Mouse (Mus musculus) erythroblast, embryonic 14.5 days (primary cell): ENCODE data around the gene Lsm3. TPM values are rescaled to one million over a fixed set of nuclear protein-coding genes. Genes with fewer than 3 reads are reported as not detected.

Experiments
- H3K27me3 ChIP-seq: 2 replicates; pipeline ENCODE4 v1.6.1; 2012; ENCODE audit warnings: inconsistent platforms; ENCODE audit not compliant: control insufficient read depth
- H3K36me3 ChIP-seq: 2 replicates; pipeline ENCODE4 v1.6.1; 2012; ENCODE audit warnings: mild to moderate bottlenecking, inconsistent platforms; ENCODE audit not compliant: control insufficient read depth
- H3K4me1 ChIP-seq: 2 replicates; pipeline ENCODE4 v1.6.1; 2012; ENCODE audit warnings: inconsistent platforms; ENCODE audit not compliant: control insufficient read depth
- H3K4me3 ChIP-seq: replicated peaks from 2 replicates; pipeline ENCODE3; 2012; ENCODE audit warnings: moderate library complexity, mild to moderate bottlenecking, inconsistent platforms
- H3K9me3 ChIP-seq: 2 replicates; pipeline ENCODE4 v1.6.1; 2012; ENCODE audit warnings: low read length, inconsistent platforms, mixed read lengths; ENCODE audit not compliant: control insufficient read depth
- GATA1 ChIP-seq: IDR thresholded peaks from 2 replicates; pipeline ENCODE4 v1.6.1; 2012; ENCODE audit warnings: low read length, inconsistent platforms, mixed read lengths
- TAL1 ChIP-seq: IDR thresholded peaks from 3 replicates; pipeline ENCODE4 v1.6.1; 2012; ENCODE audit warnings: low read length, inconsistent platforms, mixed read lengths
- polyA plus RNA-seq: library from polyadenylated mRNA; stranded (reverse); fragments of >175 nt; gene quantifications from 2 replicates; pipeline ENCODE4 v1.2.3, GENCODE M21; 2012

Gene Lsm3
- polyA plus RNA-seq, 1 experiment: 0.51 TPM

GRCm38 (mm10) chr6:91563031-91563430 lies 47.3 kb downstream of the Lsm3 start:
- no peaks in the 10 kb centered on the region for H3K36me3 ChIP-seq
- H3K27me3 ChIP-seq: no peaks in the 10 kb centered on the region
- H3K4me1 ChIP-seq: no peaks in the 10 kb centered on the region
- H3K9me3 ChIP-seq: no peaks in the 10 kb centered on the region
- TF ChIP-seq GATA1: no peak
- no peak for TF ChIP-seq TAL1
- no peak overlapping the region for H3K4me3 ChIP-seq

GRCm38 (mm10) chr6:91566407-91566806 lies 50.7 kb downstream of the Lsm3 start:
- Histone ChIP-seq H3K9me3 (no peaks in the 10 kb centered on the region), H3K27me3 (no peaks in the 10 kb centered on the region), H3K4me1 (no peaks in the 10 kb centered on the region), H3K36me3 (no peaks in the 10 kb centered on the region), H3K4me3 (no peak overlapping the region)
- TF ChIP-seq TAL1 (no peak), GATA1 (no peak)

Other genes starting within 250 kb of the Lsm3 start
- not detected in 2 replicates for gene Wnt7a, start 104.6 kb upstream of the Lsm3 start, polyA plus RNA-seq
- 0.15 and 0.31 TPM in 2 replicates for gene Chchd4, start 42.4 kb upstream of the Lsm3 start, polyA plus RNA-seq
- gene Tmem43, start 42.2 kb upstream of the Lsm3 start, polyA plus RNA-seq: 0.05 and 0.15 TPM in 2 replicates
- gene Xpc, start within 50 bp of the Lsm3 start, polyA plus RNA-seq: 0.07 and 0.10 TPM in 2 replicates
- 0.34 and 0.45 TPM in 2 replicates for gene Slc6a6, start 168.1 kb downstream of the Lsm3 start, polyA plus RNA-seq